Mouse (Mus musculus) erythroblast, embryonic 14.5 days (primary cell): ENCODE measurements around the gene Coq2. TPM values are rescaled to one million over a fixed set of nuclear protein-coding genes. Genes with fewer than 3 reads are reported as not detected.

Experiments
- H3K27me3 ChIP-seq: 2 replicates; pipeline ENCODE4 v1.6.1; 2012; ENCODE audit warnings: inconsistent platforms; ENCODE audit not compliant: control insufficient read depth
- H3K36me3 ChIP-seq: 2 replicates; pipeline ENCODE4 v1.6.1; 2012; ENCODE audit warnings: mild to moderate bottlenecking, inconsistent platforms; ENCODE audit not compliant: control insufficient read depth
- H3K4me1 ChIP-seq: 2 replicates; pipeline ENCODE4 v1.6.1; 2012; ENCODE audit warnings: inconsistent platforms; ENCODE audit not compliant: control insufficient read depth
- H3K4me3 ChIP-seq: replicated peaks from 2 replicates; pipeline ENCODE3; 2012; ENCODE audit warnings: moderate library complexity, mild to moderate bottlenecking, inconsistent platforms
- H3K9me3 ChIP-seq: 2 replicates; pipeline ENCODE4 v1.6.1; 2012; ENCODE audit warnings: low read length, inconsistent platforms, mixed read lengths; ENCODE audit not compliant: control insufficient read depth
- GATA1 ChIP-seq: IDR thresholded peaks from 2 replicates; pipeline ENCODE4 v1.6.1; 2012; ENCODE audit warnings: low read length, inconsistent platforms, mixed read lengths
- TAL1 ChIP-seq: IDR thresholded peaks from 3 replicates; pipeline ENCODE4 v1.6.1; 2012; ENCODE audit warnings: low read length, inconsistent platforms, mixed read lengths
- polyA plus RNA-seq: library from polyadenylated mRNA; stranded (reverse); fragments of >175 nt; gene quantifications from 2 replicates; pipeline ENCODE4 v1.2.3, GENCODE M21; 2012

Coq2 gene
- polyA plus RNA-seq, 1 experiment = 1.8 TPM

- Histone ChIP-seq H3K4me3 (peak overlapping the region; percentile 21), H3K4me1 (peaks cover 52% of the 10 kb centered on the region), H3K36me3 (peaks cover 3% of the 10 kb centered on the region; the same call in 1 of the 2 replicates), H3K27me3 (peaks cover 3% of the 10 kb centered on the region; the same call in 1 of the 2 replicates), H3K9me3 (no peaks in the 10 kb centered on the region)
- no peak for TF ChIP-seq TAL1
- TF ChIP-seq GATA1 = no peak
Observed at GRCm38 (mm10) chr5:100648046-100648445, 26.9 kb downstream of the Coq2 start.

- H3K36me3 ChIP-seq = peaks cover 3% of the 10 kb centered on the region; the same call in 1 of the 2 replicates
- no peak overlapping the region for H3K4me3 ChIP-seq
- H3K9me3 ChIP-seq = 0 out of 2 replicates have a peak, but pooled peaks cover 2% of the 10 kb centered on the region
- peaks cover 3% of the 10 kb centered on the region; the same call in 1 of the 2 replicates for H3K27me3 ChIP-seq
- H3K4me1 ChIP-seq = peaks cover 64% of the 10 kb centered on the region
- TF ChIP-seq GATA1 = no peak
- no peak for TF ChIP-seq TAL1
Observed at GRCm38 (mm10) chr5:100646558-100646957, 28.4 kb downstream of the Coq2 start.

GRCm38 (mm10) chr5:100643991-100644535 lies 30.9 kb downstream of the Coq2 start:
- Histone ChIP-seq H3K36me3 (peaks cover 5% of the 10 kb centered on the region; the same call in 1 of the 2 replicates), H3K27me3 (no peaks in the 10 kb centered on the region), H3K9me3 (0 out of 2 replicates have a peak, but pooled peaks cover 2% of the 10 kb centered on the region), H3K4me1 (peaks cover 83% of the 10 kb centered on the region), H3K4me3 (peak overlapping the region; percentile 54)
- TF ChIP-seq TAL1 = peak; percentile 41; the same call in 2 of the 3 replicates
- peak; percentile 81 for TF ChIP-seq GATA1

- TF ChIP-seq GATA1 (no peak), TAL1 (no peak)
- Histone ChIP-seq H3K27me3 (no peaks in the 10 kb centered on the region), H3K4me3 (peak overlapping the region; percentile 54), H3K9me3 (0 out of 2 replicates have a peak, but pooled peaks cover 2% of the 10 kb centered on the region), H3K36me3 (peaks cover 5% of the 10 kb centered on the region; the same call in 1 of the 2 replicates), H3K4me1 (peaks cover 83% of the 10 kb centered on the region)
Observed at GRCm38 (mm10) chr5:100643253-100643990, 31.5 kb downstream of the Coq2 start.

- no peaks in the 10 kb centered on the region for H3K27me3 ChIP-seq
- peaks cover 83% of the 10 kb centered on the region for H3K4me1 ChIP-seq
- peaks cover 5% of the 10 kb centered on the region; the same call in 1 of the 2 replicates for H3K36me3 ChIP-seq
- TF ChIP-seq GATA1 = no peak
- no peak overlapping the region for H3K4me3 ChIP-seq
- H3K9me3 ChIP-seq = 0 out of 2 replicates have a peak, but pooled peaks cover 2% of the 10 kb centered on the region
Observed at GRCm38 (mm10) chr5:100642316-100642715, 32.6 kb downstream of the Coq2 start.

- Histone ChIP-seq H3K4me3 (no peak overlapping the region), H3K27me3 (no peaks in the 10 kb centered on the region), H3K36me3 (peaks cover 2% of the 10 kb centered on the region; the same call in 1 of the 2 replicates), H3K4me1 (peaks cover 84% of the 10 kb centered on the region), H3K9me3 (0 out of 2 replicates have a peak, but pooled peaks cover 2% of the 10 kb centered on the region)
- TF ChIP-seq GATA1 (peak; percentile 39; the same call in 1 of the 2 replicates), TAL1 (peak; percentile 67)
Observed at GRCm38 (mm10) chr5:100638483-100638882, 36.5 kb downstream of the Coq2 start.

- H3K4me3 ChIP-seq = no peak overlapping the region
- TF ChIP-seq GATA1 (no peak), TAL1 (no peak)
- peaks cover 2% of the 10 kb centered on the region; the same call in 1 of the 2 replicates for H3K36me3 ChIP-seq
- H3K4me1 ChIP-seq = peaks cover 80% of the 10 kb centered on the region
- no peaks in the 10 kb centered on the region for H3K9me3 ChIP-seq
- no peaks in the 10 kb centered on the region for H3K27me3 ChIP-seq
Observed at GRCm38 (mm10) chr5:100636794-100637544, 38.0 kb downstream of the Coq2 start.

- H3K27me3 ChIP-seq = no peaks in the 10 kb centered on the region
- peaks cover 2% of the 10 kb centered on the region; the same call in 1 of the 2 replicates for H3K36me3 ChIP-seq
- no peak overlapping the region for H3K4me3 ChIP-seq
- H3K4me1 ChIP-seq = peaks cover 72% of the 10 kb centered on the region
- TF ChIP-seq TAL1 = peak; percentile 44
- TF ChIP-seq GATA1 = peak; percentile 71
- no peaks in the 10 kb centered on the region for H3K9me3 ChIP-seq
Observed at GRCm38 (mm10) chr5:100635908-100636307, 39.0 kb downstream of the Coq2 start.
